Mouse (Mus musculus) brain, embryonic 14.5 days (tissue): ENCODE measurements around the gene Clcn2. TPM values are rescaled to one million over a fixed set of nuclear protein-coding genes. Genes with fewer than 3 reads are reported as not detected.

ENCODE experiments used
- DNase-seq: peaks from one replicate; pipeline ENCODE4 v3.0.0-alpha.2; 2011; ENCODE audit warnings: low read depth
- CTCF ChIP-seq: fragments of 200-500 bp; IDR thresholded peaks from 2 replicates; pipeline ENCODE4 v1.5.1; 2012; ENCODE audit warnings: inconsistent platforms, mild to moderate bottlenecking, moderate library complexity, borderline replicate concordance; ENCODE audit not compliant: insufficient read depth, insufficient read length; ENCODE audit errors: extremely low read depth
- POLR2A ChIP-seq: fragments of 200-500 bp; IDR thresholded peaks from 2 replicates; pipeline ENCODE4 v1.6.1; 2012; ENCODE audit warnings: mild to moderate bottlenecking, inconsistent platforms, borderline replicate concordance; ENCODE audit not compliant: poor library complexity, insufficient read depth, insufficient read length, severe bottlenecking; ENCODE audit errors: extremely low read depth
- polyA plus RNA-seq: library from polyadenylated mRNA; depleted of rRNA; stranded (reverse); fragments of >200 nt; gene quantifications from 2 replicates; pipeline ENCODE4 v1.2.3, GENCODE M21; 2012

Clcn2 gene
- polyA plus RNA-seq, 1 experiment = 80.4 TPM

DNA sequence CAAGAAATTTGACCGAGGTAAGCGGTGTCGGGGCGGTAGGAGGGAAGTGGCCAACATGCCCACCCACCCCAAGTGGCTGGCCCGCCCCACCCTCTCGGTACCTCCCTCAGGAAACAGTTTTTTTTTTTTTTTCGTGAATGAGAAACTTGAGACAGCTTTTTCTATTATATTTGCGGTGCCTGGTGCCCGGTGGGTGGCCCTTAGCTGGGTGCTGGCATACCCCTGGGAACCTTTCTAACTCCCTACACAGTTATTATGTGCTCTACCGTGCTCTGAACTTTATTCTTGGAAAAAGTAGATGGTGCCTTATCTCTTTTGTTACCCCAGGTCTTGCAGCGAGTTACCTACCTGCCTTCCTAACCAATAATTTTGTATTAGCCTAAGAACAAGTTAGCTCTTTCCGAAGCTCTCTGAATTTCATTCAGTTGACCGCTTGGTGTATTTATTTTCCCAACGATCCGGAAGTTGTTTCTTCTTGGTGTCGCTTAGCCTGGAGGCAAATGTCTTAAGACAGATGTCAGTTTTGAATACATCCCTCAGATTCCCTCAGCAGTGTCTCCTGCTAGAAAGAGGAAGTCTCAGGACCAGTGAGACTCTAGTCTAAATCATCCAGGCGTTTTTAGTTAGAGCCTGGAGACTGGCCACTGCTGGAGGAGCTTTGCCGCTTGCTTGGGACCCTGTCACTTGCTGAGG lies 578 bp upstream of the Clcn2 start:
- no peak for TF ChIP-seq POLR2A
- no peak for TF ChIP-seq CTCF
- DNase-seq = no peak

DNA sequence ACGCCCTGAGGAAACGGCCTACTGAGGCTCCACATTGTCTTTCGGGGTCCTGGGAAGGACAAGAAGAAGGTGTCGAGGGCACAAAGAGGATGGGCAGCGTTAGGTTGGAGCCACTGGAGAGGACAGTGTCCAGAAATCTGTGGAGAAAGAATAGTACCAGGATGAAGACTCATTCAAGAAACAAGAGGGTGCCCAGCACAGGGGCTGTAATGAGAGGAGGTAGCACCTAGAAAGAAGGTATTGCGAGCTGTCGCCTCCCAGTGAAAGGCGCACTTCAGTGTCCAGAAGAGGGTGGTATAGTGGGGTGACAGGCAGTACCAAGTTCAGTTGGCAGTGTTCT lies 735 bp downstream of the Clcn2 start:
- TF ChIP-seq POLR2A (no peak), CTCF (no peak)
- peak; percentile 43 for DNase-seq

DNA sequence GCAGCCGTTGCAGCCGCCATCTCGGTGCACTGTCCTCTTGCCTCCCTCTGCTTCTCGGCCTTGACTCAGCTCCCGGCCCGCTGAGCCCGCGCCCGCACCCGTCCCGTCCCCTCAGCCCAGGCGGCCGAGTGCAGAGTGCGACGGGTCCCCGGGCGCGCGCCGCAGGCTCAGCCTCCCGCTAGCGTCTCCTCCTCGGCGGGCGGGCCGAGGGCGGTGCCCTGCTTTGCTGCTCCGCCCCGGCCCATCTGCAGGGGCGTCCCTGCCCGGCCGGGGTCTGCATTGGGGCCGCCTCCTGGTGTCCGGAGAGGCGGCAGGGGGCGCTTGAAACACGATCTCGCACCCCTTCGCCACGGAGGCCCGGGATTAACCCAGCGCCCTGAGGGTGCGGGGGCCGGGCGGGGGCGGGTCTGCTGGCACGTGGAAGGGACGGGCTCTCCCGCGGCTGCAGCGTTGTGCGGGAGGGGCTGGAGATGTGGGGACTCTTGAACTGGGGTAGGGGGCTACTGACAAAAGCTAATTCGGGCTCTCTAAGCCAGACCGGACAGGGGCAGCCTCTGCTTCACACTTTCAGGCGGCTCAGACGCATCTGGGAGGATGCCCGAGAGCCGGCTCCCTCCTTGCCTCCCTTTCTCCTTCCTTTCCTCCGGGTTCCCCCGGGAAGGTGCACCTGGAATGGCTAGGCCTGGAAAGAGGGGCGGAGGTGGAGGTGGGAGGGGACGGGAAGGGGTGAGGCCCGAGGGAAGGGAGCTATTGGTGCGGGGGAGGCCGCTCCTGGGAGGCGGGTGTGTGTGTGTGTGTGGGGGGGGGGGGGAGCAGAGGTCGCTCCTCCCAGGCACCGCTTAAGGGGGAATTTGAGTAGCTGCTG lies 1.3 kb downstream of the Clcn2 start:
- DNase-seq = peak; percentile 92
- peak; percentile 42; the same call in 1 of the 2 replicates for TF ChIP-seq CTCF
- peak; percentile 73 for TF ChIP-seq POLR2A

DNA sequence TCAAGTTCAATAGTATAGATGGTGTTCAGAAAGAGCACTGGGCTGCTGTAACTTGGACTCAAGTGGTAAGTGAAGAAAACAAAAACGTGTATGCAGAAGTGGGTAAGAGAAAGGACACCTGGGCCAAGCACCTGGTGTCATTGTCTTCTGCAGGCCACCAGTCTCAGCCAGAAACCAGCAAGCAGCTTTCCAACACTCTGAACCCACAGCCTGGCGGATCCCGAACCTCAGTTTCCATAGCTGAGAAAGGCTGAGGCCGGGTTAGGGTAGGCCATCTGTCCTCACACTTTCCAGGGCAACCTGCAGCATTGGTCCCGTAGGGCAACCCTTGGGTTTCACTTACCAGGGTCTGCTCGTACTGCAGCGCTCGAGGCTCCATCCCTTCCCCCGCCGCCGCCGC lies 2.0 kb downstream of the Clcn2 start:
- TF ChIP-seq CTCF (no peak), POLR2A (no peak)

DNA sequence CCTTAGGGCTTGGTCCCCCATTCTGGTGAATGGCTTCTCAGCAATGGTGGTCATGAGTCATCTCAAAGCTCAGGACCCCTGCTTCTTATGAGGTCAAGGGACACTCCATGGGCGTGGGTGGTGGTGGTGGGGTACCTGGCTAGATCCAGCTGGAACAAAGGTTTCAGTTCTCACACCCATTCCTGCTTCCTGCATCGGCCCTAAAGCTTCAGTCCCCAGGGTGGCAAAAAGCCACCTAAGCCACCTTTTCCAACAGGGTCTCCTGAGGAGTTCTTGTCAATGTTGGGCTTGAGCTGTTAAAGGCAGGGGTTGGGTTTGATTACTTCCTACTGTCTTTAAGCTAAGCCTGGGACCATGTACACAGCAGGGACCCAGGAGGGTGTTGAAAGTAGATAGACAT lies 2.4 kb downstream of the Clcn2 start:
- no peak for DNase-seq
- TF ChIP-seq CTCF (no peak), POLR2A (no peak)

More for the DNA sequence above, 2.0 kb downstream of the Clcn2 start:
- no peak for DNase-seq

DNA sequence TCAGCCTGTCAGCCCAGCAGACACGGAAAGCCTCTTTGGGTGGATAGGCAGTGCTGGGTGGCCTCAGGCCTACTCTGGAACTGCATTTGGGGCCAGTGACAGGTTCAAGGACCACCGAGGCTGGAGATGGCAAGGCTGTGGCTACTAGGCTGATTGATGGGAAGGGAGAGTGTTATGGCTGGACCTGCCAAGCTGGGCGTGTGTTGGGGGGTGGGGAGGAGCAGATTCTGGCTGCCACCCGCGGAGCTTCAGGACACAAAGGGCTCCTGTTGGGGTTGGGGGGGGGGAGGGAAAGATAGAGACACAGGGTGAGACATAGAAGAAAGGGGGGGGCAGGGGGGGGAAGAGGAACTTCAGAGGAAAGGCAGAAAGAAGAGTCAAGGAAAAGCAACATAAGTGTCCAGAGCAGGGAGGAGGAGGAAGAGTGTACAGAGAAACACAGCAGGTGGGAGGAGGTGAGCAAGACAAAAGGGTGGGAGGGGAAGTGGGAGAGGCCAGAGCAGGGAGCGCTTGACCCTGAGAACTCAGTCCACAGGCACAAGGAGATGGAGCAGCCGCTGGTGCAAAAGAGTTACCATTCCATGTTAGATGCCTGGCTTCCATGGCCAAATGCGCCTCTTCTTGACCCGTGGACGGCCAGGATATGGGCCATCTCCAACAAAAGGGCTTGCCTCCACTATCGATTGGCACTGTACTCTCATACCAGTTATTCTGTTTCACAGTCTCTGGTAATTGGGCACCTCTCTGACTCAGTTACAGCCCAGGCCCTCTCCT lies 3.1 kb downstream of the Clcn2 start:
- DNase-seq = no peak
- no peak for TF ChIP-seq POLR2A
- TF ChIP-seq CTCF = no peak

DNA sequence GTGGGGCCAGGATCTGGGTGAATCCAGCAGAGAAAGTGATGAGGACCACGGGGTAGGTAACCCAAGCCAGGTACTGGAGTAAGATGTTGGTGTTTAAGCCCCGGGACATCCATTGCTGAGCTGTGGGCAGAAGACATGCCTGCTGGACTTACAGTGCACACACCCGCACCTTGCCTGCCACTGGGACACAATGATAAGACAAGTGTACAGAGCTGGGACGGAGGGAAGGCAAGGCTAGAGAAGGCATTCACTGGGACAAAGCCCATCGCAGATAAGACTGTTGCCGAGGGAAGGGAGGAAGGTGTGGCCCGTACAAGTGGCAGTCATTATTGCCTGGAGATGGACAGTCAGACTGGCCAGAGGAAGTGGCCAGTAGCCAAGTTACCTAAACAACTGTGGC lies 4.7 kb downstream of the Clcn2 start:
- no peak for DNase-seq

DNA sequence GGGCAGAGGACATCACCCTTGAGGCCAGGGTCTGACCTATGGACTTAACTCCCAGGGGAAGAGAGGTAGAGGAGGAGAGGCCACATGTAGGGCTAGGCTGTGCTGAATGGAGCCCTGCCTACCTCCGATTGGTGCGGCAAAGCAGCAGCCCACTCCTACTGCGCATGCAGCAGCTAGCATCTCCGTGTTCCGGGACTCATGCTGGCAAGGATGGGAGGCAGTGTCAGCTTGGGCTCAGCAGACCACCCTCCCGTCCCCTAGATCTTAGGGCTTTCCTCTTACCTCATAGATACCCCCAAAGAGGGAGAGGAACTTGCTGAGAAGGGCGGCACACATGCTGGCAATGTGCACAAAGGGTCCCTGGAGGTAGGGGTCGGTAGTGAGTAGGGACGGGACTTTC lies 5.4 kb downstream of the Clcn2 start:
- no peak for DNase-seq
- TF ChIP-seq POLR2A (no peak), CTCF (no peak)

More for the DNA sequence above, 4.7 kb downstream of the Clcn2 start:
- TF ChIP-seq CTCF (no peak), POLR2A (no peak)

DNA sequence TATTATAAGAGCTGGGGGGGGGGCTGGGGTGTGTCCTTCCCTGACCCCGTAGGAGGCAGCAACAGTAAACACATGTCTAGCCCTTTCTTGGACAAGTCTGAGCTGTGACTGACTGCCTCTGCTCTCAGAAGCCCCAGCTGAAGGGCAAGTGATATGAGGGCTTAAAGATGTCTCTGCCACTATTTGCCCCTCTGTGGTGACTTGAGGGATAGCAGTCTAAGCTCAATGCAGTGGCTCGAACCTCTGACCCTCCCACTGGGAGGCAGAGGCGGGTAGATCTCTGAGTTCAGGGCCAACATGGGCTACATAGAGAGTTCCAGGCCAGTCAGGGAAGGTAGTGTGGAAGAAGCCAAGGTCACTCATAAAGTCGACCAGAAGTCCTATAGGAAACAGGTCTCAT lies 6.7 kb downstream of the Clcn2 start:
- TF ChIP-seq CTCF (0 out of 2 replicates have a peak, but pooled peaks have one; percentile 7), POLR2A (no peak)
- no peak for DNase-seq

DNA sequence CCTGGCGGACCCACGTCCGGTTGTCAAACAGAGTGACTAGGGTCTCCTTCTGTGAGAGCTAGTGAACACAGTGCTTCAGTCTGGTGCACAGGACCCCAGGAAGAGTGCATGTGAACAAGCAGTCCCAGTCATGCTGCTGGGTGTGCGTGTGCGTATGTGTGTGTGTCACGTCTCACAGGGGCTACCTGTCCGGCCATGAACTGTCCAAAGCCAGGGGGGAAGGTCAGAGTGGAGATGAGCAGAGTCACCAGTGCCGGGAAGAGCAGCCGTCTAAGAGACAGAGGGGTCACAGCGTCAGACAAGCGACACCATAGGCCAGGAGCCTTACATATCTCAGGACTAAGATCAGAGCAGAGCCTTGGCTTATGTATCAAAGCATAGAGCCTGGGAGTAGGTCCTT lies 7.2 kb downstream of the Clcn2 start:
- no peak for DNase-seq
- TF ChIP-seq POLR2A = no peak
- no peak for TF ChIP-seq CTCF
